Mouse (Mus musculus) embryonic fibroblast, embryonic 13.5 days (primary cell): Measurements from ENCODE around the gene Plscr1.

Experiments used
- CTCF ChIP-seq: IDR thresholded peaks from 2 replicates; pipeline ENCODE4 v1.5.1; 2011; ENCODE audit warnings: mild to moderate bottlenecking, control low read depth, low read length, moderate library complexity, borderline replicate concordance; ENCODE audit not compliant: insufficient read depth
- POLR2A ChIP-seq: IDR thresholded peaks from 2 replicates; pipeline ENCODE4 v1.6.1; 2011; ENCODE audit warnings: low read depth, mild to moderate bottlenecking, control low read depth, low read length, moderate library complexity

- TF ChIP-seq POLR2A (no peak), CTCF (no peak)
Observed at GRCm38 (mm10) chr9:92301213-92301612, 51.7 kb downstream of the Plscr1 start.
